Mouse (Mus musculus): ENCODE data around the gene Depdc5.
"Not testable (repeated sequence)": the region's sequence is repeated elsewhere in the genome, so short reads cannot be mapped to it uniquely, and the experiment has no call there.

Depdc5 gene

GRCm38 (mm10) chr5:33032036-33032773 is 168.7 kb downstream of the Depdc5 start:
- DNase-seq (ENCODE audit: low spot score) = no peak

- peak; percentile 75 for DNase-seq (ENCODE audit: low spot score)
Observed at GRCm38 (mm10) chr5:33033121-33033520, 169.6 kb downstream of the Depdc5 start.

GRCm38 (mm10) chr5:33033633-33034032 is 170.1 kb downstream of the Depdc5 start:
- DNase-seq (ENCODE audit: low spot score) = not testable (repeated sequence)

- DNase-seq (ENCODE audit: low spot score) = no peak
Observed at GRCm38 (mm10) chr5:33034100-33034499, 170.6 kb downstream of the Depdc5 start.

- no peak for DNase-seq (ENCODE audit: low spot score)
Observed at GRCm38 (mm10) chr5:33034916-33035315, 171.4 kb downstream of the Depdc5 start.

GRCm38 (mm10) chr5:33038656-33039509 is 175.4 kb downstream of the Depdc5 start:
- no peak for DNase-seq (ENCODE audit: low spot score)

- peak; percentile 71 for DNase-seq (ENCODE audit: low spot score)
Observed at GRCm38 (mm10) chr5:33039510-33039911, 176.0 kb downstream of the Depdc5 start.

GRCm38 (mm10) chr5:33040735-33041134 is 177.2 kb downstream of the Depdc5 start:
- not testable (repeated sequence) for DNase-seq (ENCODE audit: low spot score)

- DNase-seq (ENCODE audit: low spot score) = no peak
Observed at GRCm38 (mm10) chr5:33043397-33043796, 179.9 kb downstream of the Depdc5 start.

Measured in urinary bladder, postnatal 25 days (tissue).